Comparison of ENCODE assay signal across 12 mouse cellular contexts in the genomic region with DNA sequence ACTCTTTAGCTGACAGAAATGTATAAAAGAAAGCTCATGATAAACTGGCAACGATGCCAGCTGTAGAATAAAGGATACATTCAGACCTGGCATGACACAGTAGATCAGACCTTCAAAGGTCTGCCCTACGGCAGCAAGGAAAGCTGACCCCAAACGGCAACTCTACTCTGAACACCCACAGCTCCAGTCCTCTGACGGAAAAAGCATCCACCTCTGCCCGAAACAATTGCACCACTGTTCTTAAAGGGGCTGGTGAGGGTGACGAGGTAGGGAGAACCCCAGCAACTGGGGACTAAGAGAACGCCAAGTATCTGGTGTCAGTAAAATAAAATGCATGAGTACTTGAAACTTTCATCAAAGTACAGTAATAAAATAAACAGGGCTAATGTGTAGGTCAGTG.
"Had no signal": no experiment of that assay in that cellular context is flagged by ENCODE, and none has a peak within 500 bp of the region (broad histone marks: within the 10 kb centered on the region; RNA-seq: fewer than 3 reads in every experiment).

No protein-coding gene starts in this region.

- H3K4me2 ChIP-seq: lung, embryonic 14.5 days; midbrain, embryonic 11.5 days; midbrain, embryonic 13.5 days; midbrain, embryonic 15.5 days; neural tube, embryonic 12.5 days; stomach, embryonic 15.5 days had no signal

- H3K27ac ChIP-seq: midbrain, embryonic 13.5 days; midbrain, embryonic 15.5 days; neural tube, embryonic 12.5 days; stomach, embryonic 15.5 days; stomach, postnatal 0 days had no signal

- H3K4me3 ChIP-seq: midbrain, embryonic 13.5 days; midbrain, embryonic 15.5 days; neural tube, embryonic 12.5 days; stomach, embryonic 15.5 days had no signal

- H3K9me3 ChIP-seq: midbrain, embryonic 13.5 days; midbrain, embryonic 15.5 days; neural tube, embryonic 12.5 days; stomach, embryonic 15.5 days had no signal

- H3K36me3 ChIP-seq: midbrain, embryonic 13.5 days; midbrain, embryonic 15.5 days; neural tube, embryonic 12.5 days; stomach, embryonic 15.5 days had no signal

- DNase-seq: lung, adult 18-20 months; lung, embryonic 14.5 days; lung, postnatal 4 days; right cerebral cortex, postnatal 14 days; thymus, adult 2 months; thymus, postnatal 25 days had no signal

- H3K4me1 ChIP-seq: midbrain, embryonic 13.5 days; midbrain, embryonic 15.5 days; neural tube, embryonic 12.5 days; stomach, embryonic 15.5 days had no signal

- H3K9ac ChIP-seq: lung, embryonic 14.5 days; midbrain, embryonic 13.5 days; midbrain, embryonic 15.5 days; neural tube, embryonic 12.5 days; stomach, embryonic 15.5 days had no signal

- ATAC-seq: midbrain, embryonic 13.5 days; midbrain, embryonic 15.5 days had no signal

- H3K27me3 ChIP-seq: midbrain, embryonic 13.5 days; midbrain, embryonic 15.5 days; neural tube, embryonic 12.5 days; stomach, embryonic 15.5 days had no signal
